In the genomic region with DNA sequence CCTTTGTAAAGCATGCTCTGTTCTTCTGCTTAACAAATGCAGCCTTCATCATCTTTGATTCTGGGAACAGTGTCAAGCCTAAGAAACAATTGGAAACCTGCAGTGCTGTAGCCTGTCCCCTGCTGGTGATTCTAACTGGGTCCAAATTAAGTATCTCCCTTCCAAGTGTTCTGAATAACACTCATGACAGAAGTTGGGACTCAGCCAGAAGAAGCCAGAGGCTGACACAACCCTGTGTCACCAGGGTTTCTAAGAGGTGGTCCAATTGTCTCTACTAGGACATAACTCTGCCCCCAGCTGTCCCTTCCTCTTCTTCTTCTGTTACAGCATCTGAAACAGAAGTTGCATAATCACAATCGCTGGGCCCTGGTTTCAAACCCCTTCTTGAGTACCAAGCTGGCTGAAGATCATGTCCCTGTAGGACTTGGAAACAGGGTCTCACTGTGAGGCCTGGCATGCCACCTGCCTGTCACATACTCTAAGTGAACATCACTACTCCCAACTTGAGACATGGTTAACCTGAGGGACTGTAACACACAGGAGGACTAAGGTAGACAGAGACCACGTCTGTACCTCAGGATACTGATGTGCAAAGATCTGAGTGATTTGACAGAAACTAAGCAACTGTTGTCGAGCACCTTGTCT, we compare ENCODE assay signal across 9 mouse cellular contexts.
DNase-seq lines count a peak whose midpoint lies in the region; ATAC-seq and TF ChIP-seq lines count a peak whose summit lies in the region.
"Had no signal": no experiment of that assay in that cellular context is flagged by ENCODE, and none has a peak within 500 bp of the region (broad histone marks: within the 10 kb centered on the region; RNA-seq: fewer than 3 reads in every experiment).

No protein-coding gene starts in this region.

- no peaks in the 10 kb centered on the region for H3K27me3 ChIP-seq in lung, embryonic 14.5 days (ENCODE audit: insufficient read depth, low read length)
- H3K27me3 ChIP-seq: lung, embryonic 15.5 days had no signal

- no peaks in the 10 kb centered on the region for H3K9me3 ChIP-seq in lung, embryonic 14.5 days (ENCODE audit: low read depth, low read length)
- H3K9me3 ChIP-seq: lung, embryonic 15.5 days had no signal

- H3K9ac ChIP-seq in lung, embryonic 14.5 days = no peak overlapping the region
- H3K9ac ChIP-seq: lung, embryonic 15.5 days had no signal

- peak; percentile 92 for DNase-seq in heart, adult 11 months
- DNase-seq in heart, postnatal 14 days = no peak
- peak; percentile 55 for DNase-seq in lung, embryonic 14.5 days
- DNase-seq in lung, adult 18-20 months = no peak
- peak; percentile 74 to 80 for DNase-seq in cerebellum, adult 18-20 months
- DNase-seq in spleen, adult 12 weeks (ENCODE audit: low spot score) = no peak
- DNase-seq in ovary, postnatal 36 days (ENCODE audit: low spot score) = no peak

- TF ChIP-seq CTCF in lung, embryonic 14.5 days (IDR thresholded peaks at IDR 0.05; ENCODE audit: low read depth) = peak; percentile 34; the same call in 1 of the 2 replicates

- ATAC-seq in lung, embryonic 14.5 days (ENCODE audit: insufficient read depth) = no peak
- peak; percentile 85 for ATAC-seq in megakaryocyte, adult 5-6 weeks (ENCODE audit: poor library complexity, severe bottlenecking)

- no peak overlapping the region for H3K4me3 ChIP-seq in lung, embryonic 14.5 days (ENCODE audit: low read depth, low read length)
- H3K4me3 ChIP-seq: lung, embryonic 15.5 days had no signal

- intact Hi-C loops in heart, postnatal 14 days (cut with DNase I) = no loop called here

- H3K27ac ChIP-seq in lung, embryonic 14.5 days (ENCODE audit: low read depth) = no peak overlapping the region
- H3K27ac ChIP-seq: lung, embryonic 15.5 days had no signal

- 77% methylated on average over 3 of the region's 3 CpGs for WGBS in lung, embryonic 14.5 days

- H3K36me3 ChIP-seq in lung, embryonic 14.5 days (ENCODE audit: insufficient read depth) = no peaks in the 10 kb centered on the region
- H3K36me3 ChIP-seq: lung, embryonic 15.5 days had no signal

- no peak overlapping the region for H3K4me2 ChIP-seq in lung, embryonic 14.5 days
- H3K4me2 ChIP-seq: lung, embryonic 15.5 days had no signal

- no peaks in the 10 kb centered on the region for H3K4me1 ChIP-seq in lung, embryonic 14.5 days (ENCODE audit: insufficient read depth)

Comparison
In these comparisons a context has a peak if more than half of its experiments do, and no peak if none do; other contexts are left out.
1. DNase-seq: peak in heart, adult 11 months (single experiment), lung, embryonic 14.5 days (single experiment) and cerebellum, adult 18-20 months (2 of 2); none in heart, postnatal 14 days (0 of 2), lung, adult 18-20 months (0 of 2), spleen, adult 12 weeks (single experiment) and ovary, postnatal 36 days (single experiment).